Mouse (Mus musculus) right cerebral cortex, adult 2 months (tissue): ENCODE measurements at regions not wholly inside any gene's neighbourhood (a gene's known extent, or its start where the extent isn't known, plus 50 kb on each side); places are given as distances from the start of the nearest gene placed in this dataset.

ENCODE experiments used
- DNase-seq, 2 experiments: peaks; one replicate each; pipeline ENCODE4 v3.0.0; 2021 to 2022; ENCODE audit warnings: low spot score in 2 of 2

- DNase-seq: no peak
Measured at GRCm38 (mm10) chr10:66857330-66857729, 238.6 kb upstream of the Jmjd1c start.

- DNase-seq: no peak
Measured at GRCm38 (mm10) chr10:66861421-66861820, 234.5 kb upstream of the Jmjd1c start.

- DNase-seq: peak in 1 of 2 experiments; percentile 13
Measured at GRCm38 (mm10) chr10:66864161-66864862, 231.6 kb upstream of the Jmjd1c start.

- DNase-seq: no peak
Measured at GRCm38 (mm10) chr10:66865010-66865582, 230.8 kb upstream of the Jmjd1c start.

GRCm38 (mm10) chr10:66871133-66871664 lies 224.7 kb upstream of the Jmjd1c start:
- no peak for DNase-seq

- DNase-seq: no peak
Measured at GRCm38 (mm10) chr10:66871673-66872072, 224.3 kb upstream of the Jmjd1c start.

- no peak for DNase-seq
Measured at GRCm38 (mm10) chr10:66873468-66873867, 222.5 kb upstream of the Jmjd1c start.

- DNase-seq: peak in 1 of 2 experiments; percentile 13
Measured at GRCm38 (mm10) chr10:66879071-66879470, 216.9 kb upstream of the Jmjd1c start.

- peak in 1 of 2 experiments; percentile 11 for DNase-seq
Measured at GRCm38 (mm10) chr10:66882825-66883224, 213.1 kb upstream of the Jmjd1c start.

- DNase-seq: no peak
Measured at GRCm38 (mm10) chr10:66885575-66885974, 210.3 kb upstream of the Jmjd1c start.

- DNase-seq: no peak
Measured at GRCm38 (mm10) chr10:66889786-66890555, 206.0 kb upstream of the Jmjd1c start.

GRCm38 (mm10) chr10:66891811-66892210 lies 204.1 kb upstream of the Jmjd1c start:
- no peak for DNase-seq

- DNase-seq: no peak
Measured at GRCm38 (mm10) chr10:66893836-66894235, 202.1 kb upstream of the Jmjd1c start.

GRCm38 (mm10) chr10:66896698-66897622 lies 199.0 kb upstream of the Jmjd1c start:
- DNase-seq: no peak

GRCm38 (mm10) chr10:66899724-66900123 lies 196.2 kb upstream of the Jmjd1c start:
- DNase-seq: no peak

GRCm38 (mm10) chr10:66900781-66901180 lies 195.1 kb upstream of the Jmjd1c start:
- no peak for DNase-seq

GRCm38 (mm10) chr10:66901873-66902272 lies 194.1 kb upstream of the Jmjd1c start:
- DNase-seq: no peak

GRCm38 (mm10) chr10:66904552-66905367 lies 191.2 kb upstream of the Jmjd1c start:
- no peak for DNase-seq

- DNase-seq: no peak
Measured at GRCm38 (mm10) chr10:66907842-66908241, 188.1 kb upstream of the Jmjd1c start.

GRCm38 (mm10) chr10:66909204-66909889 lies 186.6 kb upstream of the Jmjd1c start:
- peak in 1 of 2 experiments; percentile 56 for DNase-seq
